Mouse (Mus musculus): Measurements from ENCODE around the gene Srrm3. TPM values are rescaled to one million over a fixed set of nuclear protein-coding genes. Genes with fewer than 3 reads are reported as not detected.

Gene Srrm3
- polyA plus RNA-seq, 1 experiment from 2014 or later, result 2.7 TPM

DNA sequence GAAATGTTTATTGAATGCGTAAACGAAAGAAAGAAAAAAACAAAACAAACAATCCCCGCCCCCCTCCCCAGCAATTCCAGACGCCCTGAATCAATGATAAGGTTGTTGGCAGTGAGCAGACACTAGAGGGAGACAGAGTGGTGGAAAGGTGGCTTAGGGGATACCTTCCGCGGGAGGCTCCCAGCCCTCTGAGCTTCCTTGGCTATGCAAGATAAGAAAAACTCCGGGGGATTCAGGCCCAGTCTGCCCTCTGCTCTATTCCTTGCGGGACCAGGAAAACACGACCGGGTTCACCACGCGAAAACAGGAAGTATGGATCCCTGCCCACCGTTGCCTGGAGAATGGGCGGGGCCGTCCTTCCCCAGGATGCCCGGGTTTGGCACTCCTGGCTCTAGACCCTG is 71.1 kb downstream of the Srrm3 start:
- Histone ChIP-seq H3K27ac (no peak overlapping the region), H3K4me2 (replicated peaks) (peak overlapping the region; percentile 63), H3K4me1 (replicated peaks) (peaks cover 22% of the 10 kb centered on the region), H3K27me3 (replicated peaks) (peaks cover 5% of the 10 kb centered on the region; the same call in 1 of the 2 replicates), H3K36me3 (no peaks in the 10 kb centered on the region), H3K9me3 (no peaks in the 10 kb centered on the region), H3K4me3 (replicated peaks) (peak overlapping the region; percentile 37), H3K9ac (peak overlapping the region; percentile 49)
- WGBS, result 2% methylated on average over 16 of the region's 16 CpGs
- peak; percentile 52; the same call in 1 of the 2 replicates for ATAC-seq

DNA sequence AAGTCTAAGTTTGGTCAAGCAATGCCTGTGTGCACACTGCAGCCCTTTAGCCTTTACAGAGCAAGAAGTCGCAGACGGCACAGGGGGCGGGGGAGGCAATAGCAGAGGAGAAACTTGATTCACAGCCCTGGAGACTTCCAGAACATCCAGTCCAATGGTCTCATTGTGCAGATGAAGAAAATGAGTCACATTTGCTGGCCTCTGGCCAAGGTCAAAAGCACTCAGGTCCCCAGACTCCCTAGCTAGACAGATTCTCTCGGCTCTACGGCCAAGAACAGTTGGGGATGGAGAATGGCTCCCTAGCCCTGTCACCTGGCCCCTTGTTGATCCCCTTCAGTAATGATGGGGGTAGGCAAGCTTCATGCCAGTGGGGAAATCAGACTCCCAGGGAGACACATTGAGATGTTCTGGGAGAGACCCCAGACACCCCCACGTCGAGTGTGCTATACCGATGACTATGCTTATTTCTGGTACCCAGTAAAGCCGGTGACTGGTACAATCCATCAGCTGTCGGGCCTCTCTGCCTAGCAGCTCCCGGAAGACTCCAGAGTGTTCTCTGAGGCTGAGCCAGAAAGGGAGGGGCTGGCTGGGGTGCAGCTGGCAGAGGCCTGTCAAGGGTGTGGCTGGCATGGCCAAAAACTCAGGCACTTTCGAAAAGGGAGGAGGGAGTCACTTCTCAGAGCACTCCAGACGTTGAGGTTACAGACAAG is 72.9 kb downstream of the Srrm3 start:
- H3K9me3 ChIP-seq, result no peaks in the 10 kb centered on the region
- H3K4me1 ChIP-seq (replicated peaks), result peaks cover 16% of the 10 kb centered on the region
- H3K9ac ChIP-seq, result no peak overlapping the region
- H3K4me2 ChIP-seq (replicated peaks), result no peak overlapping the region
- H3K4me3 ChIP-seq (replicated peaks), result no peak overlapping the region
- H3K27ac ChIP-seq, result no peak overlapping the region
- no peaks in the 10 kb centered on the region for H3K36me3 ChIP-seq
- no peaks in the 10 kb centered on the region; the same call in 1 of the 2 replicates for H3K27me3 ChIP-seq (replicated peaks)
- 31% methylated on average over 13 of the region's 13 CpGs for WGBS
- peak; percentile 33; the same call in 1 of the 2 replicates for ATAC-seq

DNA sequence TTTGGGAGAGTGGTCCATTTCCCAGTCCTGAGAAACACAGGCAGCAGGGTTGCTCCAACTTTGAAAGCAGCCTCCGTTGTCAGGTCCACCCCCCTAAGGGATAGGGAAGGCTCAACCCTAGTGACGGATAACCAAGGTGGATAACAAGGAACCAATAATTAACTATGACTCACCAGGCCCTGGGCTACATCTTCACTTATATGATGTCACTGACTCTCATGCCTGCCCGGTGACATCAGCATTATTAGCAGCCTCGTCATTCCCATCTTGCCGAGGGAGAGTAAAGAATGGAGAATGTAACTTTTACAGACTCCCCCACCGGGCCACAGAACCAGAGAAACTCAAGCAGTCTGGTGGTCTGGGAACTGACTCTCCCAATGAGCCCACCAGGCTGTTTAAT is 78.0 kb downstream of the Srrm3 start:
- H3K4me1 ChIP-seq (replicated peaks), result peaks cover 12% of the 10 kb centered on the region
- 68% methylated on average over 6 of the region's 6 CpGs for WGBS
- no peak overlapping the region for H3K9ac ChIP-seq
- H3K36me3 ChIP-seq, result no peaks in the 10 kb centered on the region
- no peak overlapping the region for H3K27ac ChIP-seq
- H3K27me3 ChIP-seq (replicated peaks), result peaks cover 6% of the 10 kb centered on the region
- no peaks in the 10 kb centered on the region for H3K9me3 ChIP-seq
- no peak for ATAC-seq
- H3K4me2 ChIP-seq (replicated peaks), result no peak overlapping the region
- H3K4me3 ChIP-seq (replicated peaks), result no peak overlapping the region

DNA sequence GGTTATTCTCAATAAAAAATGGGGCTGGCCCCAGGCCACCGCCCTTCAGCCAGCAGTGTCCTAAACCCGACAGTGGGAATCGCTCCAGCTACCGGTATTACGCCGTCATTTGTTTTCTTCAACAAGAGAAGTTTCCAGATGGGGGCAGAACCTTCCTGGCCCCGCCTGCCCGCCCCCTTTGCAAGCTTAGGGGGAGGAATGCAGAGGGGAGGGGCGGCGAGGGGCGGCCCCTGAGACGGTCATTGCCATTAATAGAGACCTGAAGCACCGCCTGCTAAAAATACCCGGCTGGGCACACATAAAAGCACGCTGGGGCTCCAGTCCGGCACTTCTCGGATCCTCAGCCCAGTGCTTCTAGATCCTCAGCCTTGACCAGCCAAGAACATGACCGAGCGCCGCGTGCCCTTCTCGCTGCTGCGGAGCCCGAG is 81.0 kb downstream of the Srrm3 start, which contains the start of gene Hspb1:
Gene Hspb1 (plus strand): TSS at position 245 of the 428 bp plus-strand sequence.
- Histone ChIP-seq H3K9ac (peak within 1 kb of the TSS; percentile 37), H3K9me3 (no peaks in the 10 kb centered on the region), H3K27ac (0 out of 2 replicates have a peak within 1 kb of the TSS, but pooled peaks have one; percentile 15), H3K36me3 (no peaks in the 10 kb centered on the region), H3K4me3 (replicated peaks) (peak within 1 kb of the TSS; percentile 36), H3K4me1 (replicated peaks) (peaks cover 8% of the 10 kb centered on the region), H3K4me2 (replicated peaks) (peak within 1 kb of the TSS; percentile 69), H3K27me3 (replicated peaks) (peaks cover 6% of the 10 kb centered on the region)
- under 1% methylated on average over 24 of the region's 24 CpGs for WGBS
- peak; percentile 76 for ATAC-seq

DNA sequence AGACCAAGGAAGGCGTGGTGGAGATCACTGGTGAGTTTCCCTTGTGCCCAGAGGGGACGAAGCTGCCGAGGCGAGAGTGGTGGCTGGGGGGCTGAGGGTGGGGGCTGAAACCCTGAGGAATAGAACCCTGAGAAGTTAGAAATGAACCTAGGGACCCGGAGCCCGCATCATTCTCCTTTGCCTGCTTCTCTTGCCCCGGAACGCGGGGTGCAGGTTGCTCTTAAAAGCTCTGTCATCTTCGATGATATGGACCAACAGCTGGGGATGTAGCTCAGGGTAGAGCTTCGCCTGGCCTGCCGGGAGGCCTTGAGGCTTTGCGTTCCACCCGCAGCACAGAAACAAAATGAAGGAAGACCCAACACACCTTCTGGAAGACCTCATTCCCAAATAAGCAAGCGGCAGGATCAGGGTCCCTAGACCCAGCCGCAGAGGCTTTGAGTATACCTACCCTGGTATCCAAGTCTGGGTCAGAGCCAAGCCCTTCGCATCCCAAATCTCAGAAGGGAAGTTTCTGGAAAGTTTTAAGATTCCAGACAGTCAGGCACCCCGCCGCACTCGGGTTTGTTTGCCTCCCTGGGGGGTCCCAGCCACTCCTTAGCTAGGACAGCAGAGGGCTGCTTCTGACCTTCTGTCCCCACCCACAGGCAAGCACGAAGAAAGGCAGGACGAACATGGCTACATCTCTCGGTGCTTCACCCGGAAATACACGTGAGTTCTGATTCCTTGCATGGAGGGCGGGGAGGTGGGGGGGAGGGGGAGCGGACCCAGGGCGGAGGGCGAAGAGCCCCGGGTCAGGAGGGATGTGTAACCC is 81.9 kb downstream of the Srrm3 start:
- H3K9ac ChIP-seq, result peak overlapping the region; percentile 37
- peaks cover 8% of the 10 kb centered on the region for H3K4me1 ChIP-seq (replicated peaks)
- H3K4me2 ChIP-seq (replicated peaks), result peak overlapping the region; percentile 56
- no peaks in the 10 kb centered on the region for H3K36me3 ChIP-seq
- H3K4me3 ChIP-seq (replicated peaks), result peak overlapping the region; percentile 36
- H3K9me3 ChIP-seq, result no peaks in the 10 kb centered on the region
- peak; percentile 26; the same call in 1 of the 2 replicates for ATAC-seq
- 0 out of 2 replicates have a peak overlapping the region, but pooled peaks have one; percentile 15 for H3K27ac ChIP-seq
- H3K27me3 ChIP-seq (replicated peaks), result peaks cover 6% of the 10 kb centered on the region
- 2% methylated on average over 30 of the region's 30 CpGs for WGBS

DNA sequence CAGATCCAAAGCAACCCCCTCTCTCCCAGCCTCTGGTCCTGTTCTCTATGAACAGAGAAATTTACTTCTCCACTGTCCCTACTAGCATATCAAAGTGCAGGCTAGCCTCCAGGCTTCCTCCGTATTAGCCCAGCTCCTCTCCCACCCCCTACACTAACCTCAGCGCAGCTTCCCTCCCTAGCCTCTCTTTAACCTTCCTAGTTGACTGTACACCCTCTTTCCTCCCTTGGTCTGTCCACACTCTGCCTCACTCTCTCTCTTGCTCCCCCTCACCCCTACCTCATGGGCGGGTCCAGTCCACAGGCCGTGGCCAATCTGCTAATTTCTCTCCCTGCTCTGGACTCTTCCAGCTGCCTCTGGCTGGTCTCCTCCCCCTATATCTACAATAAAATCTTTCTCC is 83.6 kb downstream of the Srrm3 start:
- H3K9ac ChIP-seq, result no peak overlapping the region
- no peak overlapping the region for H3K4me2 ChIP-seq (replicated peaks)
- H3K27me3 ChIP-seq (replicated peaks), result peaks cover 6% of the 10 kb centered on the region
- H3K4me1 ChIP-seq (replicated peaks), result peaks cover 8% of the 10 kb centered on the region
- H3K36me3 ChIP-seq, result no peaks in the 10 kb centered on the region
- WGBS, result 52% methylated on average over 4 of the region's 4 CpGs
- H3K9me3 ChIP-seq, result no peaks in the 10 kb centered on the region
- no peak overlapping the region for H3K27ac ChIP-seq
- ATAC-seq, result no peak
- H3K4me3 ChIP-seq (replicated peaks), result no peak overlapping the region

DNA sequence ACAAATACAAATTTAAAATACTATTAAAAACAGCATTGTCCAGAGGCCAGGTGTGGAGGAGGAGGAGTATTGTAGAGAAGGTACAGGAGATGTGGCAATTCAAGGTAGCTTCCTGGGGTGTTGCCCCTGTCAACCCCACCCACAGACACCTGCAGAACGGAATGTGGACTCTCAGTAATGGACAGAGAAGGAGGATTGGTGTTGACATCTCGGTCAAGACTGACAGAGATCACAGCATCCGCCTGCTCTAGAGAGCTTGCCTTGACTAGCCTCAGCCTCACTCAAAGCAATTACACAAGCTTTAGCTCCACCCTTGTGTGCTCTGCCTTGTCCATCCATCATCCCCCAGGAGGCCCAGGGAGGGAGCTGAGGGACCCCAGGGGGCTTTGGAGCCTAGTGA is 84.2 kb downstream of the Srrm3 start:
- WGBS, result 42% methylated on average over 3 of the region's 3 CpGs
- no peak for ATAC-seq
- Histone ChIP-seq H3K4me3 (replicated peaks) (no peak overlapping the region), H3K4me1 (replicated peaks) (peaks cover 8% of the 10 kb centered on the region), H3K9me3 (no peaks in the 10 kb centered on the region), H3K9ac (no peak overlapping the region), H3K36me3 (no peaks in the 10 kb centered on the region), H3K27me3 (replicated peaks) (peaks cover 6% of the 10 kb centered on the region), H3K4me2 (replicated peaks) (no peak overlapping the region), H3K27ac (no peak overlapping the region)

DNA sequence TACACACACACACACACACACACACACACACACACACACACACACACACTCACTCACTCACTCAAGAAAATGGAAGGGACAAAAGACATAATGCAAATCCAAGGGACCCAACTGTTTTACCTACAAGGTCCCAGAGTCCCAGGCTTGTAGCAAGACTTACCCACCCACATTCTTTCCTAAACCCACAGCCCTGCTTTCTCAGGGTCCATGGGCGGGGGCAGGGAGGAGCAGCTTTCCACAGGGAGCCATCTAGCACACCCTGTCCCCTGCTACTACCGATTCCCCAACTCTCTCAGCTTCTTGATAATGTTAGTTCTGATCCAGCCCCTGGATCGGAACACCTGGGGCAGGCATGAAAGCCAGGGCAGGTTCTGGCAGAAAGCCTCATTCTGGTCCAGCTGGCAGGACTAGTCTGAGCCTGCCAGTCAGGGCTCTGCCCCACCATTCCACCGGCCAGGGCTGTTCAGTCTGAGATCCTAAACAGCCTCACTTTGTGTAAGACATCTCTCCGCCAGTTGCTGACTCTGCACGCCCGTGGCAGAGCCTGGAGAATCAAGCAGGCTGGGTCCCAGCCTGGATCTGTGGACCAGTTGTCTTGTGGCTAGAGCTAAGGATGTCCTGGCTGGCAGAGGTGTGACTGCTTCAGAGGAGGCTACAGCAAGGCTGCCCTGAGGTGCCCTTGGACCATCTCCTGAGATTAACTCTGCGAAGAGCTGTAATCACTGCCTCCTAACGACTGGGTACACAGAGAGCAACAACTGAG is 86.1 kb downstream of the Srrm3 start:
- no peaks in the 10 kb centered on the region for H3K9me3 ChIP-seq
- peaks cover 6% of the 10 kb centered on the region for H3K27me3 ChIP-seq (replicated peaks)
- H3K4me3 ChIP-seq (replicated peaks), result no peak overlapping the region
- 41% methylated on average over 9 of the region's 9 CpGs for WGBS
- no peak overlapping the region for H3K9ac ChIP-seq
- ATAC-seq, result no peak
- H3K36me3 ChIP-seq, result no peaks in the 10 kb centered on the region
- peaks cover 8% of the 10 kb centered on the region for H3K4me1 ChIP-seq (replicated peaks)
- H3K27ac ChIP-seq, result no peak overlapping the region
- H3K4me2 ChIP-seq (replicated peaks), result no peak overlapping the region

DNA sequence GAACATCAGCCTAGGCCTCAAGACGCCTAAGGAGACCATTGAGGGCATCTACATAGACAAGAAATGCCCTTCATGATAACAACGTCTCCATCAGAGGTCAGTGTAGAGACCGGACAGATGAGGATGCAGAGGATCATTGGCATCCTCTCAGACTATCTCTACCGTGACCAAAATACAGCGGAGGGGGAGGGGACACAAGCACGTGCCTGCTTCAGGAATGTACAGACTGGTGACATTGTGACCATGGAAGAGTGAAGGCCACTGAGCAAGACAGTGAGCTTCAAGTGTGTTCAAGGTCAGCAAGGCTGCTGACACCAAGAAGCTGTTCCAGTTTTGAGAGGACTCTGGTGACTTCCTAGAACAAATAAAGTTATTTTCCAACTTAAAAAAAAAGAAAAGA is 88.3 kb downstream of the Srrm3 start:
- no peak for ATAC-seq
- Histone ChIP-seq H3K27me3 (replicated peaks) (no peaks in the 10 kb centered on the region), H3K4me1 (replicated peaks) (no peaks in the 10 kb centered on the region), H3K4me2 (replicated peaks) (no peak overlapping the region), H3K4me3 (replicated peaks) (no peak overlapping the region), H3K27ac (no peak overlapping the region), H3K9ac (no peak overlapping the region), H3K9me3 (no peaks in the 10 kb centered on the region), H3K36me3 (no peaks in the 10 kb centered on the region)
- 86% methylated on average over 6 of the region's 6 CpGs for WGBS

DNA sequence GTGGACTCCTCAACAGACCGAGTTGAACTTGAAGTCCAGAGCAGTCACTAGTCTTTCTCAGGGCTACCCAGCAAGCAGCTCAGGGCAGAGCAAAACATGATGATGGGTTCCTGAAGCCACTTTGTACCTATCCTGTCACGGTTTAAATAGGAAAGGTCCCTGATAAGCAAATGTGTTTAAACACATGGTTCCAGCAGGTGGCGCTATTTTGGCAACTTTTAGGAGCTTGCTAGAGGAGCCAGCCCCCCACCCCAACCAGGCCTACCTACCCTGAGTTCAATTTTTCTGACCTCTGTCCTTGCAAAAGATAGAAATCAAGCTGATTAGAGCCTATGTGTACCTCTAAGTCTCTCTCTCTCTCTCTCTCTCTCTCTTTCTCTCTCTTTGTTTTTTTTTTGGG is 91.3 kb downstream of the Srrm3 start:
- Histone ChIP-seq H3K9me3 (no peaks in the 10 kb centered on the region), H3K4me1 (replicated peaks) (no peaks in the 10 kb centered on the region), H3K27ac (no peak overlapping the region), H3K4me3 (replicated peaks) (no peak overlapping the region), H3K9ac (no peak overlapping the region), H3K4me2 (replicated peaks) (no peak overlapping the region), H3K27me3 (replicated peaks) (no peaks in the 10 kb centered on the region), H3K36me3 (no peaks in the 10 kb centered on the region)
- 20% methylated on average over 3 of the region's 3 CpGs for WGBS
- no peak for ATAC-seq

DNA sequence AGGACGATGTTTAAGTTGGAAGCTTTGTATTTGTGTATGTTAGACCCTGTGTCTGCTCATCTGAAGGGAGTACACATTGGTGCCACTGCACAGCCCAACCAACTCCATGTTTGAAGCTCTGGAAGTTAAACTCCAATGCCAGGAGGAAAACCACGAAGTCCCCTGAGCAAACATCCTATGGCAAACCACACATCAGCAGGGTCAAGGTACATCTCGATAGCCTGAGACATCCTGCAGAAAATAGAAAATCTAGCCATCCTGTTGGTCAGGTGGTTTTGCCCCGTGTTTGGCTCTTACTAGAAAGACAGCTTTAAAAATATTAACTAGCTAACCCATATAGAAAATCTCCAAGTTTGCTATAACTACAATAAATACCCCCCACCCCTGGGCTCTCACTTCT is 92.3 kb downstream of the Srrm3 start:
- 59% methylated on average over 4 of the region's 4 CpGs for WGBS
- no peak overlapping the region for H3K9ac ChIP-seq
- no peak overlapping the region for H3K4me3 ChIP-seq (replicated peaks)
- no peaks in the 10 kb centered on the region for H3K9me3 ChIP-seq
- H3K36me3 ChIP-seq, result no peaks in the 10 kb centered on the region
- no peaks in the 10 kb centered on the region for H3K27me3 ChIP-seq (replicated peaks)
- H3K4me1 ChIP-seq (replicated peaks), result 0 out of 2 replicates have a peak, but pooled peaks cover 3% of the 10 kb centered on the region
- no peak overlapping the region for H3K27ac ChIP-seq
- ATAC-seq, result no peak
- no peak overlapping the region for H3K4me2 ChIP-seq (replicated peaks)

DNA sequence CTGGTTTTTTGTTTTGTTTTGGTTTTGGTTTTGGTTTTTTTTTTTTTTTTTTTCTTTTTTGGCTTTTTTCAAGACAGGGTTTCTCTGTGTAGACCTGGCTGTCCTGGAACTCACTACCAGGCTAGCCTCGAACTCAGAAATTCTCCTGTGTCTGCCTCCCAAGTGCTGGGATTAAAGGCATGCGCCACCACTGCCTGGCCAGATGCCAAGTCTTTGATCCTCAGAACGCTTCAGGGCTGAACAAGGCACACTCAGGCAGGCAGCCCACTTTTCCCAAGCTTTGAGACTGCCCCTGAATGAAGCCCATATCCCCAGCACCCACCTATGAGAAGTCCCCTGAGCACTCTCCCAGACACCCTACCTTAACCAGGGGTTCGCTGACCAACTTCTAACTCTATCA is 93.1 kb downstream of the Srrm3 start:
- WGBS, result 57% methylated on average over 4 of the region's 4 CpGs
- Histone ChIP-seq H3K36me3 (no peaks in the 10 kb centered on the region), H3K27ac (no peak overlapping the region), H3K27me3 (replicated peaks) (no peaks in the 10 kb centered on the region), H3K4me3 (replicated peaks) (no peak overlapping the region), H3K4me1 (replicated peaks) (0 out of 2 replicates have a peak, but pooled peaks cover 3% of the 10 kb centered on the region), H3K9ac (no peak overlapping the region), H3K4me2 (replicated peaks) (no peak overlapping the region), H3K9me3 (no peaks in the 10 kb centered on the region)
- ATAC-seq, result no peak

Data from intestine, embryonic 15.5 days (tissue).